Mouse (Mus musculus) adrenal gland, postnatal 0 days (tissue): ENCODE measurements around the gene Glg1. TPM values are rescaled to one million over a fixed set of nuclear protein-coding genes. Genes with fewer than 3 reads are reported as not detected.

Experiments used
- microRNA-seq: library from miRNA; unstranded; fragments of <30 nt; microRNA quantifications from one replicate; pipeline ENCODE4, GENCODE M21; 2016; ENCODE audit warnings: borderline replicate concordance; ENCODE audit not compliant: insufficient number of aligned reads
- polyA plus RNA-seq: library from polyadenylated mRNA; unstranded; fragments of >200 nt; fragmentation: Nextera tagmentation; extraction: Ambion mirVana; gene quantifications from 2 replicates; pipeline ENCODE4 v1.2.1, GENCODE M21; 2015

Glg1 gene
- polyA plus RNA-seq, result 43.6 and 59.6 TPM in 2 replicates

DNA sequence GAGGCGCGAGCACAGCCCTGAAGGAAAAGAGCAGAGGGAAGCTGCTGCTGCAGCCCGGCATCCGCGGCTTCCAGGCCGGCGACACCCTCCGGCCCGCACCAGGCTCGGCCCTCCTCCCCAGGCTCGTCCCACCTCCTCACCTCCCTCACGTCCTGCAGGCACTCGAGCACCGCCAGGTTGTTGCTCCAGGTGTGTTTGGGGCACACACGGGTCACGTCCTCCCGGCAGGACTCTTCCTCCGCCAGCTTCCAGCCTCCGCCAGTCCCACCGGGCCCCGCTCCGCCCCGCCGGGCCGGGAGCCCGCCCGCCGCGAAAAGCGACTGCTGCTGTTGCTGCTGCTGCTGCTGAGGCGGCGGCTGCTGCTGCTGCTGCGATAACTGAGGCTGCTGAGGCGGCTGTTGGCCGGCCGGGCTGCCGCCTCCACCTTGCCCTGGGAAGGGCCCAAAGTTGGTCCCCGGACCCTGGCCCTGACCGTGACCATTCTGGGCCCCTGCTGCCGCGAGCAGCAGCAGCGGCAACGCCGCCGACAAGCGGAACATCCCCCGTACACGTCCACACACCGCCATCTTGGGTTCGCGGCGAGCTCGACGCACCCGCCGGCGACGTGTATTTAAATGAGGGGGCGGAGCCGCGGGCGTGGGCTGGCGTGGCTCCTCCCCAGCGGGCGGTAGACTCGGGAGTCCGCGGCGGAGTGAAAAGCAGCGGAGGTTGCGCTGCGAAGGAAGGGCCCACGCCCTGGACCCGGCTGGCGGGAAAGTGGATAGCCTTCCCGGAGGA, at the start of gene Glg1:
Gene Glg1, minus strand, starts transcription at position 586 of the 777 bp plus-strand sequence.

DNA sequence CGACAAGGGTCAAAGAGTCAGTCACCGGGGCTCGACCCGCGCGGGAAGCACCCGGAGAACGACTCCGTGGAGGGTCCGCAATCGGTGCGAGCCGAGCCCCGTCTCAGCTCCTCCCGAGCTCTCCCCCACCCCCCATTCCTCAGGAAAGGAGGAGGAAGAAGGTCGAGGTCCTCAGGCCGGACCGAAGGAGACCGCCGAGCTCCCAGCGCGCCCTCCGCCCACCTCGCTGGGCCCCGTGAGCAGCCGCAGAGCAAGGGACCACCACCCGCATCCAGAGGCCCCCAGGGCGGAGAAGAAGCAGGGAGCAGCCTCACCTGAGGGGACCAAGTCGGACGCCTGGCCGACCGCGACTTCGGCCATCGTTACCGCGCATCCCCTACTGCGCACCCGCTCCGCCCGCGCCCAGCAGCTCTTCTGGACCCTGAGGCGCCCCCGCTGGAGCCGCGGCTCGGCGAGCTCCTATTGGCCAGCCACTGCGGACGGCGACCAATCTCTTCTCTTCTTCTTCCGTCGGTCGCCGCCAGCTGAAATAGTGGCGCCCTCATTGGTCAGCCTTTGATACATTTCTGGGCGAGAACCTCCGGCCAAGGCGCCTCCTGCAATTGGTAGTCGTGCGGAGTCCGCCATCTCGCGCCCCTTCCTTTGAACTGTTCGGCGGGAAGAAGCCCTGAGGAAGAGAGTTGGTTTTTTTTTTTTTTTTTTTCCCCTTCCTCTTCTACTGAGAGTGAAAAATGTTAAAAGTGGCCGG, 41.0 kb upstream of the Glg1 start, which contains the start of gene Rfwd3:
Gene Rfwd3, minus strand, starts transcription at position 402 of the 748 bp plus-strand sequence.

Small RNA genes within 50 kb of the gene (microRNA-seq; reads per million reads assigned to microRNA genes)
- not detected for gene Gm23193

Other genes starting within 250 kb of the Glg1 start
- 2.0 and 2.9 TPM in 2 replicates for gene Ddx19b, start 227.5 kb downstream of the Glg1 start, polyA plus RNA-seq
- 28.0 and 57.3 TPM in 2 replicates for gene Aars, start 226.1 kb downstream of the Glg1 start, polyA plus RNA-seq
- 15.1 and 20.4 TPM in 2 replicates for gene Exosc6, start 202.9 kb downstream of the Glg1 start, polyA plus RNA-seq
- 0.20 and 2.9 TPM in 2 replicates for gene Clec18a, start 166.8 kb downstream of the Glg1 start, polyA plus RNA-seq
- 6.0 and 8.8 TPM in 2 replicates for gene Pdpr, start 164.6 kb downstream of the Glg1 start, polyA plus RNA-seq
- 17.4 and 30.0 TPM in 2 replicates for gene Rfwd3, start 41.0 kb upstream of the Glg1 start, polyA plus RNA-seq
- 8.9 and 19.6 TPM in 2 replicates for gene Mlkl, start 79.0 kb upstream of the Glg1 start, polyA plus RNA-seq
- gene Fa2h, start 134.6 kb upstream of the Glg1 start, polyA plus RNA-seq, result 0.14 TPM in 1 of 2 replicates, not detected in the other